8 mouse cellular contexts compared by ENCODE assay signal in genomic region chr13:65259239-65259638, GRCm38 (mm10). TPM values are rescaled to one million over a fixed set of nuclear protein-coding genes. Genes with fewer than 3 reads are reported as not detected.
DNase-seq lines count a peak whose midpoint lies in the region; ATAC-seq and TF ChIP-seq lines count a peak whose summit lies in the region.
"Had no signal": no experiment of that assay in that cellular context is flagged by ENCODE, and none has a peak within 500 bp of the region (broad histone marks: within the 10 kb centered on the region; RNA-seq: fewer than 3 reads in every experiment).

TSS of gene Gm10775 (plus strand) at chr13:65259539.

- H3K9me3 ChIP-seq in liver, embryonic 11.5 days (ENCODE audit: control insufficient read depth, low read length): peaks cover 32% of the 10 kb centered on the region
- H3K9me3 ChIP-seq in forebrain, embryonic 10.5 days: peaks cover 87% of the 10 kb centered on the region
- H3K9me3 ChIP-seq in intestine, postnatal 0 days (ENCODE audit: control insufficient read depth): peaks cover 28% of the 10 kb centered on the region

- H3K27ac ChIP-seq in liver, embryonic 11.5 days (ENCODE audit: low read depth, low read length): no peak within 1 kb of the TSS
- no peak within 1 kb of the TSS for H3K27ac ChIP-seq in forebrain, embryonic 10.5 days
- no peak within 1 kb of the TSS for H3K27ac ChIP-seq in intestine, postnatal 0 days (ENCODE audit: low read depth, low read length)
- peak within 1 kb of the TSS; percentile 19 for H3K27ac ChIP-seq in olfactory bulb, adult 2 months (ENCODE audit: insufficient read depth, low read depth, low read length)

- H3K4me1 ChIP-seq in liver, embryonic 11.5 days (replicated peaks; ENCODE audit: control insufficient read depth, insufficient read depth, low read length): no peaks in the 10 kb centered on the region
- peaks cover 4% of the 10 kb centered on the region for H3K4me1 ChIP-seq in forebrain, embryonic 10.5 days
- no peaks in the 10 kb centered on the region for H3K4me1 ChIP-seq in intestine, postnatal 0 days (replicated peaks; ENCODE audit: control insufficient read depth, insufficient read depth, low read length)
- H3K4me1 ChIP-seq in olfactory bulb, adult 2 months (ENCODE audit: control insufficient read depth, insufficient read depth, low read length): peaks cover 6% of the 10 kb centered on the region

- DNase-seq in liver, embryonic 11.5 days (ENCODE audit: low spot score): no peak
- no peak for DNase-seq in liver
- no peak for DNase-seq in forebrain, embryonic 10.5 days (ENCODE audit: extremely low spot score, low spot score)
- DNase-seq in adrenal gland, adult 8-10 months: no peak
- no peak for DNase-seq in embryo, embryonic 10.5 days (ENCODE audit: low spot score)

- peak within 1 kb of the TSS; percentile 15; the same call in 1 of the 2 replicates for H3K4me3 ChIP-seq in liver, embryonic 11.5 days (ENCODE audit: low read depth, low read length)
- H3K4me3 ChIP-seq in forebrain, embryonic 10.5 days: peak within 1 kb of the TSS; percentile 25; the same call in 1 of the 2 replicates
- H3K4me3 ChIP-seq in intestine, postnatal 0 days (ENCODE audit: low read depth, low read length): peak within 1 kb of the TSS; percentile 14; the same call in 1 of the 2 replicates
- peak within 1 kb of the TSS; percentile 44 for H3K4me3 ChIP-seq in olfactory bulb, adult 2 months (ENCODE audit: insufficient read depth, low read depth, low read length)

- peak within 1 kb of the TSS; percentile 49 for H3K4me2 ChIP-seq in liver, embryonic 11.5 days
- peak within 1 kb of the TSS; percentile 48 for H3K4me2 ChIP-seq in intestine, postnatal 0 days (replicated peaks; ENCODE audit: low read depth)

- no peak for TF ChIP-seq POLR2A in olfactory bulb, adult 2 months (IDR thresholded peaks at IDR 0.05; ENCODE audit: insufficient read depth, low read depth, low read length)

- H3K9ac ChIP-seq in liver, embryonic 11.5 days (ENCODE audit: low read depth, low read length): no peak within 1 kb of the TSS
- no peak within 1 kb of the TSS for H3K9ac ChIP-seq in intestine, postnatal 0 days (ENCODE audit: low read depth, low read length)

- H3K36me3 ChIP-seq in liver, embryonic 11.5 days (ENCODE audit: control insufficient read depth, insufficient read depth, low read length): peaks cover 19% of the 10 kb centered on the region; the same call in 1 of the 2 replicates
- peaks cover 68% of the 10 kb centered on the region for H3K36me3 ChIP-seq in forebrain, embryonic 10.5 days (replicated peaks)
- H3K36me3 ChIP-seq in intestine, postnatal 0 days (ENCODE audit: control insufficient read depth, insufficient read depth): 0 out of 2 replicates have a peak, but pooled peaks cover 5% of the 10 kb centered on the region

- H3K27me3 ChIP-seq in liver, embryonic 11.5 days (replicated peaks; ENCODE audit: control insufficient read depth, insufficient read depth, low read length): peaks cover 3% of the 10 kb centered on the region
- peaks cover 20% of the 10 kb centered on the region for H3K27me3 ChIP-seq in forebrain, embryonic 10.5 days (ENCODE audit: poor library complexity, severe bottlenecking)
- no peaks in the 10 kb centered on the region for H3K27me3 ChIP-seq in intestine, postnatal 0 days (replicated peaks; ENCODE audit: control insufficient read depth, insufficient read depth, low read length)

- TF ChIP-seq CTCF in intestine, postnatal 0 days (IDR thresholded peaks at IDR 0.05; ENCODE audit: low read depth): no peak
- no peak for TF ChIP-seq CTCF in olfactory bulb, adult 2 months (IDR thresholded peaks at IDR 0.05; ENCODE audit: insufficient read depth, low read depth, low read length)

- no peak for ATAC-seq in liver, embryonic 11.5 days (replicated peaks; ENCODE audit: low FRiP score)
- no peak for ATAC-seq in intestine, postnatal 0 days

- 41% methylated on average over 29 of the region's 29 CpGs for WGBS in liver, embryonic 11.5 days
- 46% methylated on average over 29 of the region's 29 CpGs for WGBS in forebrain, embryonic 10.5 days
- WGBS in intestine, postnatal 0 days: 42% methylated on average over 29 of the region's 29 CpGs
- WGBS in olfactory bulb, adult 2 months: 53% methylated on average over 29 of the region's 29 CpGs

RNA-seq across cellular contexts. Expression of gene Gm10775, which starts in this region (rescaled TPM):
- not detected in 2 replicates for polyA plus RNA-seq in liver, embryonic 11.5 days (2014; fragmentation: Nextera tagmentation; extraction: Ambion mirVana)
- polyA plus RNA-seq in forebrain, embryonic 10.5 days (2016; fragmentation: Nextera tagmentation; extraction: Ambion mirVana): not detected in 2 replicates
- not detected in 2 replicates for polyA plus RNA-seq in intestine, postnatal 0 days (2015; fragmentation: Nextera tagmentation; extraction: Ambion mirVana)
- not detected in 2 replicates for polyA plus RNA-seq in olfactory bulb, adult 2 months (2012; ENCODE audit: insufficient read depth, insufficient read length, low replicate concordance, missing spikeins)
- total RNA-seq in adrenal gland, adult 8-10 months (2022): under 1 TPM in 1 of 4 experiments, not detected in 3; 0.28 TPM
- total RNA-seq: neutrophil, adult 5-6 weeks had no signal
